ENCODE assay signal across 14 mouse cellular contexts in the genomic region with DNA sequence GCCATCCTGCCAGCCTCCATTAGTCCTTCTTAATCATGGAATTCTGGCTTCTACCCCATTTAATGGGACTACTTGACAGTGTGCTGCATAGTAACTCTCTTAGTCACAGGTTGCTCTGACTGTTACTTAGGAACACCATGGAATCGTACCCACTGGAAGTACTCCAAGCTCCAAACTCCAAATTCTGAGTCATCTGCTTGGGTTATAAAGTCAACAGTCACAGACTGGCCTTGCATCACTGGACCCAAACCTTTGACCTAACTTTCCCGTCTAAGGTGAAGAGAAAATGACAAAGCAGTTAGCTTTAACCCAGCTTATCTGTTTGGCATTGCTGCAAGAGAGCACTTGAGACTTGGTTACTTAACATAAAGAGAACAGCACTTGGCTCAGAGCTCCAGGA.
DNase-seq lines count a peak whose midpoint lies in the region; ATAC-seq and TF ChIP-seq lines count a peak whose summit lies in the region.
"Had no signal": no experiment of that assay in that cellular context is flagged by ENCODE, and none has a peak within 500 bp of the region (broad histone marks: within the 10 kb centered on the region; RNA-seq: fewer than 3 reads in every experiment).

No protein-coding gene starts in this region.

- no peaks in the 10 kb centered on the region for H3K9me3 ChIP-seq in kidney, embryonic 16.5 days (ENCODE audit: low read length)
- H3K9me3 ChIP-seq: hindbrain, embryonic 12.5 days; limb, embryonic 10.5 days; neural tube, embryonic 12.5 days had no signal

- H3K79me2 ChIP-seq in myocyte (ENCODE audit: control insufficient read depth, insufficient read depth), result no peaks in the 10 kb centered on the region

- intact Hi-C loops in heart, postnatal 25 days (cut with DNase I), result no loop called here

- no peak overlapping the region for H3K4me2 ChIP-seq in kidney, embryonic 16.5 days (replicated peaks; ENCODE audit: low read depth, low read length)
- H3K4me2 ChIP-seq in myocyte (ENCODE audit: low read depth), result peak overlapping the region; percentile 40
- H3K4me2 ChIP-seq: hindbrain, embryonic 12.5 days; neural tube, embryonic 12.5 days had no signal

- H3K27me3 ChIP-seq in kidney, embryonic 16.5 days (ENCODE audit: insufficient read depth, low read length), result no peaks in the 10 kb centered on the region
- H3K27me3 ChIP-seq in myocyte (ENCODE audit: control insufficient read depth, insufficient read depth, insufficient read length), result no peaks in the 10 kb centered on the region
- H3K27me3 ChIP-seq: hindbrain, embryonic 12.5 days; neural tube, embryonic 12.5 days had no signal

- H3K4me1 ChIP-seq in kidney, embryonic 16.5 days (ENCODE audit: insufficient read depth, low read length), result peaks cover 2% of the 10 kb centered on the region; the same call in 1 of the 2 replicates
- H3K4me1 ChIP-seq: hindbrain, embryonic 12.5 days; limb, embryonic 10.5 days; megakaryocyte, embryonic 14.5 days; neural tube, embryonic 12.5 days had no signal

- DNase-seq in kidney, adult 9 months, result peak; percentile 91
- peak; percentile 12 for DNase-seq in adrenal gland, postnatal 10 days
- peak; percentile 28 for DNase-seq in heart, postnatal 25 days (ENCODE audit: low spot score)
- DNase-seq in spleen, postnatal 10 days (ENCODE audit: low spot score in 2 of 2), result no peak
- DNase-seq in thymus, postnatal 25 days, result no peak
- DNase-seq: cerebellum, postnatal 25 days; thymus, adult 2 months had no signal

- no peak overlapping the region for H3K27ac ChIP-seq in kidney, embryonic 16.5 days (ENCODE audit: low read length)
- H3K27ac ChIP-seq: hindbrain, embryonic 12.5 days; limb, embryonic 10.5 days; neural tube, embryonic 12.5 days had no signal

- no peaks in the 10 kb centered on the region for H3K36me3 ChIP-seq in kidney, embryonic 16.5 days (ENCODE audit: insufficient read depth, low read length)
- H3K36me3 ChIP-seq in myocyte (ENCODE audit: control insufficient read depth, insufficient read depth), result no peaks in the 10 kb centered on the region
- H3K36me3 ChIP-seq: G1E; hindbrain, embryonic 12.5 days; limb, embryonic 10.5 days; neural tube, embryonic 12.5 days had no signal

- ATAC-seq in kidney, embryonic 16.5 days (ENCODE audit: low FRiP score, low TSS enrichment), result no peak

- no peak overlapping the region for H3K4me3 ChIP-seq in kidney, embryonic 16.5 days (ENCODE audit: low read length)
- H3K4me3 ChIP-seq in myocyte, result no peak overlapping the region
- H3K4me3 ChIP-seq: hindbrain, embryonic 12.5 days; limb, embryonic 10.5 days; megakaryocyte, embryonic 14.5 days; neural tube, embryonic 12.5 days had no signal

- H3ac ChIP-seq in myocyte (ENCODE audit: control insufficient read depth, insufficient read length), result no peak overlapping the region

- TF ChIP-seq POLR2A in myocyte (IDR thresholded peaks at IDR 0.05; ENCODE audit: insufficient read length, low read depth), result no peak

- H3K9ac ChIP-seq in kidney, embryonic 16.5 days (replicated peaks; ENCODE audit: low read length), result no peak overlapping the region
- H3K9ac ChIP-seq: hindbrain, embryonic 12.5 days; neural tube, embryonic 12.5 days had no signal

- 75% methylated on average over 2 of the region's 2 CpGs for WGBS in kidney, embryonic 16.5 days

TF ChIP-seq in myocyte, 11 proteins besides CTCF, POLR2A, EP300 and RAD21:
- TF ChIP-seq CEBPB (IDR thresholded peaks at IDR 0.05; ENCODE audit: insufficient read depth, poor library complexity, severe bottlenecking), result peak; percentile 68
- TF ChIP-seq TCF3 (IDR thresholded peaks at IDR 0.05; ENCODE audit: insufficient read length, low read depth), result no peak
- no peak for TF ChIP-seq POLR2AphosphoS2 (IDR thresholded peaks at IDR 0.05; ENCODE audit: insufficient read length, low read depth)
- TF ChIP-seq TCF12 (IDR thresholded peaks at IDR 0.05; ENCODE audit: insufficient read depth, poor library complexity, severe bottlenecking), result no peak
- no peak for TF ChIP-seq MYOG (IDR thresholded peaks at IDR 0.05; ENCODE audit: control insufficient read depth in 1 of 3, insufficient read depth in 1 of 3, insufficient read length in 2 of 3, low read depth in 2 of 3)
TF ChIP-seq in myocyte: peak in this region for 1.

Comparison
In these comparisons a context has a peak if more than half of its experiments do, and no peak if none do; other contexts are left out.
1. DNase-seq: peak in kidney, adult 9 months (single experiment), adrenal gland, postnatal 10 days (single experiment) and heart, postnatal 25 days (single experiment); none in spleen, postnatal 10 days (0 of 2) and thymus, postnatal 25 days (single experiment).